In genomic region chr11:84090572-84090971, GRCm38 (mm10) we compare ENCODE assay signal across 25 mouse cellular contexts. TPM values are rescaled to one million over a fixed set of nuclear protein-coding genes. Genes with fewer than 3 reads are reported as not detected.
"Had no signal": no experiment of that assay in that cellular context is flagged by ENCODE, and none has a peak within 500 bp of the region (broad histone marks: within the 10 kb centered on the region; RNA-seq: fewer than 3 reads in every experiment).

No protein-coding gene starts in this region.

- H3K27me3 ChIP-seq: embryonic facial prominence, embryonic 12.5 days; embryonic facial prominence, embryonic 13.5 days; embryonic facial prominence, embryonic 15.5 days; forebrain, embryonic 12.5 days; forebrain, embryonic 13.5 days; forebrain, embryonic 15.5 days had no signal

- H3K4me3 ChIP-seq: embryonic facial prominence, embryonic 10.5 days; embryonic facial prominence, embryonic 12.5 days; embryonic facial prominence, embryonic 13.5 days; embryonic facial prominence, embryonic 15.5 days; erythroblast, embryonic 14.5 days; forebrain, embryonic 10.5 days; forebrain, embryonic 12.5 days; forebrain, embryonic 13.5 days; forebrain, embryonic 15.5 days; gastrocnemius, adult 2 months; heart, adult 2 months had no signal

- H3K27ac ChIP-seq: embryonic facial prominence, embryonic 10.5 days; embryonic facial prominence, embryonic 12.5 days; embryonic facial prominence, embryonic 13.5 days; embryonic facial prominence, embryonic 15.5 days; forebrain, embryonic 10.5 days; forebrain, embryonic 12.5 days; forebrain, embryonic 13.5 days; forebrain, embryonic 15.5 days; gastrocnemius, adult 2 months; heart, adult 2 months had no signal

- H3K9me3 ChIP-seq: embryonic facial prominence, embryonic 10.5 days; embryonic facial prominence, embryonic 12.5 days; embryonic facial prominence, embryonic 13.5 days; embryonic facial prominence, embryonic 15.5 days; forebrain, embryonic 10.5 days; forebrain, embryonic 12.5 days; forebrain, embryonic 13.5 days; forebrain, embryonic 15.5 days had no signal

- DNase-seq: cerebellum, adult 9-10 months; cerebellum, adult 9-11 months; cerebellum, postnatal 10 days; cerebellum, postnatal 14 days; cerebellum, postnatal 25 days; cerebellum, postnatal 36 days; embryo, embryonic 11 days; forebrain, postnatal 0 days; gastrocnemius, adult 2 months; gastrocnemius, postnatal 10 days; gastrocnemius, postnatal 14 days; gastrocnemius, postnatal 25 days; gastrocnemius, postnatal 36 days; heart, adult 18-20 months; heart, adult 2 months had no signal

- H3K4me2 ChIP-seq: embryonic facial prominence, embryonic 12.5 days; embryonic facial prominence, embryonic 13.5 days; embryonic facial prominence, embryonic 15.5 days; forebrain, embryonic 12.5 days; forebrain, embryonic 13.5 days; forebrain, embryonic 15.5 days had no signal

- H3K9ac ChIP-seq: embryonic facial prominence, embryonic 12.5 days; embryonic facial prominence, embryonic 13.5 days; embryonic facial prominence, embryonic 15.5 days; forebrain, embryonic 12.5 days; forebrain, embryonic 13.5 days; forebrain, embryonic 15.5 days; forebrain, postnatal 0 days had no signal

- H3K4me1 ChIP-seq: embryonic facial prominence, embryonic 10.5 days; embryonic facial prominence, embryonic 12.5 days; embryonic facial prominence, embryonic 13.5 days; embryonic facial prominence, embryonic 15.5 days; forebrain, embryonic 10.5 days; forebrain, embryonic 12.5 days; forebrain, embryonic 13.5 days had no signal

RNA-seq across cellular contexts. Expression of gene Dusp14, which starts 21.5 kb away (rescaled TPM):
- total RNA-seq: common myeloid progenitor, adult 5-6 weeks had no signal
- polyA plus RNA-seq: erythroblast, embryonic 14.5 days had no signal
